Mouse (Mus musculus) stomach, embryonic 14.5 days (tissue): ENCODE measurements at regions not wholly inside any gene's neighbourhood (a gene's known extent, or its start where the extent isn't known, plus 50 kb on each side); places are given as distances from the start of the nearest gene placed in this dataset.
"Not testable (repeated sequence)": the region's sequence is repeated elsewhere in the genome, so short reads cannot be mapped to it uniquely, and the experiment has no call there.

Source experiments
- ATAC-seq: fragments of 200-750 bp; cut with Nextera tagmentation; 2 replicates; pipeline ENCODE4 v1.8.0; 2017; ENCODE audit warnings: low read depth, moderate TSS enrichment; ENCODE audit not compliant: insufficient number of reproducible peaks, insufficient read depth, low FRiP score
- H3K27ac ChIP-seq: fragments of 300-500 bp; sonication (generic); 2 replicates; pipeline ENCODE4 v1.5.1; 2014; ENCODE audit warnings: mild to moderate bottlenecking, low read length, moderate library complexity, mixed read lengths
- H3K27me3 ChIP-seq: fragments of 300-500 bp; sonication (generic); 2 replicates; pipeline ENCODE4 v1.6.1; 2014; ENCODE audit warnings: low read length, control low read depth, mixed read lengths; ENCODE audit not compliant: control insufficient read depth, insufficient read depth
- H3K36me3 ChIP-seq: fragments of 300-500 bp; sonication (generic); 2 replicates; pipeline ENCODE4 v1.6.1; 2014; ENCODE audit warnings: mild to moderate bottlenecking, control low read depth, low read length, moderate library complexity, mixed read lengths; ENCODE audit not compliant: control insufficient read depth, insufficient read depth
- H3K4me1 ChIP-seq: fragments of 300-500 bp; sonication (generic); 2 replicates; pipeline ENCODE4 v1.6.1; 2014; ENCODE audit warnings: low read length, control low read depth, mixed read lengths; ENCODE audit not compliant: control insufficient read depth, insufficient read depth
- H3K4me2 ChIP-seq: fragments of 300-500 bp; sonication (generic); replicated peaks from 2 replicates; pipeline ENCODE4 v1.6.1; 2014; ENCODE audit warnings: low read depth, low read length, control low read depth
- H3K4me3 ChIP-seq: fragments of 300-500 bp; sonication (generic); 2 replicates; pipeline ENCODE4 v1.5.1; 2014; ENCODE audit warnings: low read depth, low read length, control low read depth
- H3K9ac ChIP-seq: fragments of 300-500 bp; sonication (generic); replicated peaks from 2 replicates; pipeline ENCODE4 v1.6.1; 2014; ENCODE audit warnings: low read depth, mild to moderate bottlenecking, control low read depth, low read length, moderate library complexity, mixed read lengths
- H3K9me3 ChIP-seq: fragments of 300-500 bp; sonication (generic); 2 replicates; pipeline ENCODE4 v1.6.1; 2016; ENCODE audit warnings: low read depth, low read length, control low read depth; ENCODE audit not compliant: control insufficient read depth
- WGBS: fragments of 180-500 bp; shearing (Covaris S2); extraction: QIAGEN DNeasy Blood & Tissue Kit; methylation state at CpG from one replicate; pipeline ENCODE4 v1.1.7; 2014; 5-methylcytosine and 5-hydroxymethylcytosine counted together

- Histone ChIP-seq H3K4me3 (no peak overlapping the region), H3K9me3 (no peaks in the 10 kb centered on the region), H3K36me3 (no peaks in the 10 kb centered on the region), H3K4me2 (no peak overlapping the region), H3K9ac (no peak overlapping the region), H3K4me1 (no peaks in the 10 kb centered on the region), H3K27me3 (no peaks in the 10 kb centered on the region), H3K27ac (no peak overlapping the region)
- no peak for ATAC-seq
- 42% methylated on average over 9 of the region's 9 CpGs for WGBS
Observed at GRCm38 (mm10) chr12:29349146-29349850, 178.9 kb upstream of the Myt1l start.

- no peaks in the 10 kb centered on the region for H3K36me3 ChIP-seq
- H3K27me3 ChIP-seq, result no peaks in the 10 kb centered on the region
- H3K27ac ChIP-seq, result no peak overlapping the region
- no peak overlapping the region for H3K9ac ChIP-seq
- no peak overlapping the region for H3K4me3 ChIP-seq
- WGBS, result 53% methylated on average over 9 of the region's 11 CpGs
- peak; percentile 46; the same call in 1 of the 2 replicates for ATAC-seq
- no peak overlapping the region for H3K4me2 ChIP-seq
- H3K9me3 ChIP-seq, result no peaks in the 10 kb centered on the region
- H3K4me1 ChIP-seq, result no peaks in the 10 kb centered on the region
Observed at GRCm38 (mm10) chr12:29353777-29354496, 174.2 kb upstream of the Myt1l start.

- WGBS, result 26% methylated on average over 5 of the region's 6 CpGs
- Histone ChIP-seq H3K4me2 (no peak overlapping the region), H3K27me3 (no peaks in the 10 kb centered on the region), H3K9me3 (no peaks in the 10 kb centered on the region), H3K36me3 (no peaks in the 10 kb centered on the region), H3K9ac (no peak overlapping the region), H3K4me1 (no peaks in the 10 kb centered on the region), H3K4me3 (no peak overlapping the region), H3K27ac (no peak overlapping the region)
- ATAC-seq, result no peak
Observed at GRCm38 (mm10) chr12:29354816-29355215, 173.4 kb upstream of the Myt1l start.

GRCm38 (mm10) chr12:29356681-29357397 is 171.3 kb upstream of the Myt1l start:
- Histone ChIP-seq H3K27ac (no peak overlapping the region), H3K27me3 (no peaks in the 10 kb centered on the region), H3K9ac (no peak overlapping the region), H3K4me1 (no peaks in the 10 kb centered on the region), H3K36me3 (no peaks in the 10 kb centered on the region), H3K4me2 (no peak overlapping the region), H3K9me3 (no peaks in the 10 kb centered on the region), H3K4me3 (no peak overlapping the region)
- peak; percentile 46; the same call in 1 of the 2 replicates for ATAC-seq
- 28% methylated on average over 11 of the region's 11 CpGs for WGBS

GRCm38 (mm10) chr12:29361236-29361635 is 166.9 kb upstream of the Myt1l start:
- WGBS, result 90% methylated on average over 6 of the region's 6 CpGs
- Histone ChIP-seq H3K4me1 (no peaks in the 10 kb centered on the region), H3K27me3 (no peaks in the 10 kb centered on the region), H3K27ac (no peak overlapping the region), H3K4me3 (no peak overlapping the region), H3K9me3 (no peaks in the 10 kb centered on the region), H3K9ac (no peak overlapping the region), H3K4me2 (no peak overlapping the region), H3K36me3 (no peaks in the 10 kb centered on the region)
- no peak for ATAC-seq

GRCm38 (mm10) chr12:29367741-29368106 is 160.5 kb upstream of the Myt1l start:
- Histone ChIP-seq H3K27ac (peak overlapping the region; percentile 27; the same call in 1 of the 2 replicates), H3K4me2 (peak overlapping the region; percentile 35)
- 26% methylated on average over 3 of the region's 3 CpGs for WGBS
- not testable (repeated sequence) for H3K9me3 ChIP-seq, H3K36me3 ChIP-seq, H3K27me3 ChIP-seq, H3K9ac ChIP-seq, ATAC-seq, H3K4me1 ChIP-seq, H3K4me3 ChIP-seq

GRCm38 (mm10) chr12:29368107-29368819 is 159.9 kb upstream of the Myt1l start:
- Histone ChIP-seq H3K27ac (peak overlapping the region; percentile 27; the same call in 1 of the 2 replicates), H3K4me3 (peak overlapping the region; percentile 18; the same call in 1 of the 2 replicates), H3K4me2 (peak overlapping the region; percentile 35), H3K4me1 (0 out of 2 replicates have a peak, but pooled peaks cover 4% of the 10 kb centered on the region), H3K9me3 (no peaks in the 10 kb centered on the region), H3K36me3 (no peaks in the 10 kb centered on the region), H3K9ac (no peak overlapping the region), H3K27me3 (no peaks in the 10 kb centered on the region)
- no peak for ATAC-seq
- 15% methylated on average over 19 of the region's 19 CpGs for WGBS

- H3K27ac ChIP-seq, result no peak overlapping the region
- peak overlapping the region; percentile 35 for H3K4me2 ChIP-seq
- H3K4me3 ChIP-seq, result 0 out of 2 replicates have a peak overlapping the region, but pooled peaks have one; percentile 18
- no peak for ATAC-seq
- no peak overlapping the region for H3K9ac ChIP-seq
- H3K27me3 ChIP-seq, result no peaks in the 10 kb centered on the region
- H3K36me3 ChIP-seq, result no peaks in the 10 kb centered on the region
- WGBS, result 36% methylated on average over 5 of the region's 5 CpGs
- no peaks in the 10 kb centered on the region for H3K9me3 ChIP-seq
- H3K4me1 ChIP-seq, result 0 out of 2 replicates have a peak, but pooled peaks cover 4% of the 10 kb centered on the region
Observed at GRCm38 (mm10) chr12:29368820-29369175, 159.4 kb upstream of the Myt1l start.
